Mouse (Mus musculus): ENCODE results near the gene Stat3. TPM values are rescaled to one million over a fixed set of nuclear protein-coding genes. Genes with fewer than 3 reads are reported as not detected.

Stat3 gene
- polyA plus RNA-seq, 1 experiment from 2014 or later: 66.9 TPM

DNA sequence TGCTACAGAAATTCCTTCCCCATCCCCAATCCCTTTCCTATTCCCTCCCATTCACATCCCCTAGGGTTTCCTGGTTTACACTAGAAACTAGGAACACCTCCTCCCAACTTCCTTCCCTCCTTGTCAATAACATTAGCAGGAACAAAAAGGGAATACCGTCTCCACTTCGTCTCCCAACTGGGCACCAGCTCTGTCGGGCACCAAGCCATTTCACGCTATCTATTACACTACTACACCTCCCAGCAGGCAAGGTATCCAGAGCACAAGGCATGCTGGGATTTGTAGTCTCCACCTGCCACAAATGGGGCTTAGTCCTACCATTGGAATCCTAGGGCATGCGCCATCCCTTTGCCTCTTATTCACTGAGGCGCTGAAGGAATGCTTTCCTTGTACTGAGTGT lies 21.2 kb upstream of the Stat3 start:
- H3K36me3 ChIP-seq: no peaks in the 10 kb centered on the region
- peaks cover 40% of the 10 kb centered on the region for H3K27me3 ChIP-seq (replicated peaks)
- no peak overlapping the region for H3K27ac ChIP-seq
- H3K4me2 ChIP-seq (replicated peaks): peak overlapping the region; percentile 38
- no peaks in the 10 kb centered on the region for H3K9me3 ChIP-seq
- no peak overlapping the region for H3K4me3 ChIP-seq
- 0 out of 2 replicates have a peak, but pooled peaks have one; percentile 65 for ATAC-seq (ENCODE audit: low FRiP score, low read depth)
- H3K4me1 ChIP-seq: peaks cover 11% of the 10 kb centered on the region
- 9% methylated on average over 6 of the region's 6 CpGs for WGBS
- H3K9ac ChIP-seq: no peak overlapping the region

DNA sequence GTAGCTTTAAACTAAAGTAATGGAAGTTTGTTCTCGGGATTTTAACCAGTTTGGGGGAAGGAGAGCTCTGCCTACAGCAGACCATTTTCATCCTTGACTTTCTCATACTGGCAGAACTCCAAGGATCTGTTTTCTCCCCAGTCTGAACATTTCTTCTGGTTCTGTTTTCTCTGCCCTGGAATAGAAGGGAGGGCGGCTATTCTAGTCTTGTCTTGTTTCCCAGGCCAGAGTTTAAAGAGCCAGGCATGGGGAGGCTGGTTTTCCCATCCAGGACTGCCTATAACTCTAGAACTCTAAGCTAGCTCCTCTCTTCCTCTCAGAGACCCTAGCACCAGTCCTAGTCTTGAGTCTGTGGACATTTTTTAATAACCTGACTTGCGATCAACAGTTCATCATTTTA lies 20.5 kb upstream of the Stat3 start:
- peaks cover 33% of the 10 kb centered on the region for H3K27me3 ChIP-seq (replicated peaks)
- no peak overlapping the region for H3K4me3 ChIP-seq
- H3K9ac ChIP-seq: no peak overlapping the region
- no peaks in the 10 kb centered on the region for H3K9me3 ChIP-seq
- ATAC-seq (ENCODE audit: low FRiP score, low read depth): no peak
- 33% methylated on average over 3 of the region's 3 CpGs for WGBS
- H3K4me1 ChIP-seq: peaks cover 11% of the 10 kb centered on the region
- no peaks in the 10 kb centered on the region for H3K36me3 ChIP-seq
- no peak overlapping the region for H3K27ac ChIP-seq
- no peak overlapping the region for H3K4me2 ChIP-seq (replicated peaks)

DNA sequence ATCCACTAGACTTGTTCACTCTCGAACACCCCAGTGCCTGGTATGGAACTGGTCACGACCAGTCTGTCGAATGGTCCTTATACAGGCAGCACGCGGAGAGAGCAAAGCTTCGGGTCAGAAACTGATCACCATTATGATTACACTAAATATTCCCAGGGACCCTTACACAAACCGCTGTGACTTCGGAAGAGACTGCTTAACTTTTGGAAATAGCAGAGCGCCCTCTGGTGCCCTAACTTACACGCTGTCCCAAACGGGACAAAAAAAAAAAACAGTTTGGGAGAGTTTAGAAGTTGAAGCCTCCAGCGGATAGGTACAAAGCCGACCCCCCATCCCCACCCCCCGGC lies 20.1 kb upstream of the Stat3 start:
- WGBS: 4% methylated on average over 14 of the region's 14 CpGs
- no peak overlapping the region for H3K4me3 ChIP-seq
- no peak for ATAC-seq (ENCODE audit: low FRiP score, low read depth)

DNA sequence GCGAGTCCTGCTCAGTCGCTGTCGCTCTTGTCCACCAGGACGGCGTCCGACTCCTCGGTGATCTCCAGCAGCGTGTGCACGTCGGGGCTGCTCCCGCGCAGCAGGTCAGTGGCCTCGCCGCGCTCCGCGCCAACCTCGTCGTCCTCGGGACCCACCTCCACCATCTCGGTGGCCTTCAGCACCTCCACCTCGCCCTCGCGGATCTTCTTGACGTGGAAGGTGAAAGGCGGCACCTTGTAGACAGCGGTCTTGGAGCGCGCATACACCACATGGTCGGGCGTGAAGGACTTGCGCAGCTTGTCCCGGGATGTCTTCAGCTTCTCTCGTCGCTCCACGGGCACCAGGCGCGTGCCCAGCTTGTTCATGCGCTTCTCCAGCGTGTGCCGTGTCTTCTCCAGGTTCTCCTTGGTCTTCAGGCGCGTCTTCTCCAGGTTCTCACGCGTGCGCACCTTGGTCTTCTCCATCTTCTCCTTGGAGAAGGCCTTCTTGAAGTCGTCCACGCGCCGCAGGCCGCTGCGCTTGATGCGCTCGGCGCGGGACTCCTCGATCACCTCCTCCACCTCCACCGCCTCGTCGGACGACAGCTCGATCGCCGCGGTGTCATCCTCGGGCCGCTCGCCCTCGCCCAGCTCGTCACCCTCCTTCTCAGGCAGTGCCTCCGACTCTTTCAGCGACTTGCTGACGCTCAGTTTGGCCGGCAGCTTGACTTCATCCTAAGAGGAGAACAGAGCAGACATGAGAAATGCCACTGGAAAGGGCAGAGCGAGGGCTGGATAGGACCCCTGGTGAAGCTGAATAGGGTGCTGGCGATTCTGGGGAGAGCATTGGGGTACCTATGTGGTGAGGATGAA lies 19.5 kb upstream of the Stat3 start:
- peaks cover 29% of the 10 kb centered on the region for H3K27me3 ChIP-seq (replicated peaks)
- WGBS: 8% methylated on average over 76 of the region's 76 CpGs
- H3K9me3 ChIP-seq: no peaks in the 10 kb centered on the region
- ATAC-seq (ENCODE audit: low FRiP score, low read depth): no peak
- H3K9ac ChIP-seq: no peak overlapping the region
- no peak overlapping the region for H3K27ac ChIP-seq
- H3K4me1 ChIP-seq: peaks cover 11% of the 10 kb centered on the region
- H3K4me3 ChIP-seq: peak overlapping the region; percentile 10; the same call in 1 of the 2 replicates
- H3K36me3 ChIP-seq: no peaks in the 10 kb centered on the region
- H3K4me2 ChIP-seq (replicated peaks): peak overlapping the region; percentile 48

More for the DNA sequence above, 20.1 kb upstream of the Stat3 start:
- Histone ChIP-seq H3K9me3 (no peaks in the 10 kb centered on the region), H3K4me2 (replicated peaks) (peak overlapping the region; percentile 48), H3K27ac (no peak overlapping the region), H3K27me3 (replicated peaks) (peaks cover 33% of the 10 kb centered on the region), H3K36me3 (no peaks in the 10 kb centered on the region), H3K4me1 (peaks cover 11% of the 10 kb centered on the region), H3K9ac (no peak overlapping the region)

DNA sequence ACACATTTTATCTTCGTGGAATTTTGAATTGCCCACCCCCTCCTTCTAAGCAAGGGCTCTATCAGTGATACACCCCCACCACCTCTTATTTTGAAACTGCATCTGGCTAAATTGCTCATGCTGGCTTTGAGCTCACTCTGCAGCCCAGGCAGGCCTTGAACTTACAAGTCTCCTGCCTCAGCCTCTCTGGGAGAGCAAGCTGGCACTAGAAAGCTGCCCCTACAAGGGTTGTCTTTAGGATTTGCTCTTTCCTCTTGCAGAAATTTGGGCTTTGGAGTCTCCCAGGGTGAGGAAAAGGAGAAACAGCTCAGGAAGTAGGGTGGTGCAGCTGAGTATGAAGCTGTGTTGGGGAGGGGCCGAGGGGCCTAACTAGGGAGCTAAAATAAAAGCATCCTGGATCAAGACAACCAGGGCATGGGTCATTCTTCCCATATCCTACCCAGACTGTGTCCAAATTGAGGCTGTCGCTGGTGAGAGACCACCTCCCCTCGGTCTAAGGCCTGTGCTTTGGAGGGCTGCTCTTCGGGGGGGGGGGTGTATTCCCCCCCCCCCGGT lies 18.7 kb upstream of the Stat3 start:
- no peaks in the 10 kb centered on the region for H3K9me3 ChIP-seq
- H3K4me3 ChIP-seq: no peak overlapping the region
- WGBS: 38% methylated on average over 6 of the region's 6 CpGs
- no peak for ATAC-seq (ENCODE audit: low FRiP score, low read depth)
- no peak overlapping the region for H3K27ac ChIP-seq
- H3K4me1 ChIP-seq: peaks cover 11% of the 10 kb centered on the region
- no peak overlapping the region for H3K9ac ChIP-seq
- no peak overlapping the region for H3K4me2 ChIP-seq (replicated peaks)
- H3K36me3 ChIP-seq: no peaks in the 10 kb centered on the region
- H3K27me3 ChIP-seq (replicated peaks): peaks cover 26% of the 10 kb centered on the region

DNA sequence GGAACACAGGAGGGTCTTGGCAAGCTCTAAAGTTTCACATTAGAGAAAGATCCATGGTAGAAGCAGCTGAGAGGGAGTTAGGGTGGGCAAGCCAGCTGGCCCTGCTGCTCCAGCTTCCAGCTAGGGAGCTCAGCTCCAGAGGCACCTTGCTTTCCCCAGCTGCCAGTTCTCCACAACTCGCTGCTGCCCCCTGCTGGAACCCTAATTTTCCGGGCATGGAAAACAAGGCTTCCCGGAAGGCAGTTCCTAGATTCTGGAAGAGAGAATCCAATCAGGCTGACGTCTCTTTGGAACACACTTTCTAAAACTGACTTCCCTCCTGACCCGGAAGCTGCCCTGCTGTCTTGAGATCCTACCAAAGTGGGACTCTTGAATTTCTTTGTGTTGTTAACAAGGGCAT lies 17.9 kb upstream of the Stat3 start:
- H3K27ac ChIP-seq: no peak overlapping the region
- H3K4me3 ChIP-seq: no peak overlapping the region
- H3K4me2 ChIP-seq (replicated peaks): no peak overlapping the region
- 6% methylated on average over 5 of the region's 5 CpGs for WGBS
- no peak overlapping the region for H3K9ac ChIP-seq
- H3K4me1 ChIP-seq: peaks cover 12% of the 10 kb centered on the region
- H3K9me3 ChIP-seq: no peaks in the 10 kb centered on the region
- 0 out of 2 replicates have a peak, but pooled peaks have one; percentile 37 for ATAC-seq (ENCODE audit: low FRiP score, low read depth)
- peaks cover 26% of the 10 kb centered on the region for H3K27me3 ChIP-seq (replicated peaks)
- H3K36me3 ChIP-seq: no peaks in the 10 kb centered on the region

DNA sequence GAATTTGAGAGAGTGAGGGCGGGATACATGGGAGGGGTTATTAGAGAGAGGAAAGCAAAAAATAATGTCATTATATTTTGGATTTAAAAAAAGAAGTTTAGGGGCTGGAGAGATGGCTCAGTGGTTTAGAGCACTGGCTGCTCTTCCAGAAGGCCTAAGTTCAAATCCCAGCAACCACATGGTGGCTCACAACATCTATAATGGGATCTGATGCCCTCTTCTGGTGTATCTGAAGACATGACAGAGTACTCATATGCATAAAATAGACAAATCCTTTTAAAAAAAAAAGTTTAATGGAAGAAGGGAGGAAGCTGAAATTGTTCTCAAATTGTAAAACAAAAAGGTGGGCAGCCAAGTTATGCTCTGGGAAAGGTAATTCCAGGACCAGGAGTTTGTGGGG lies 10.2 kb upstream of the Stat3 start:
- H3K9me3 ChIP-seq: no peaks in the 10 kb centered on the region
- no peaks in the 10 kb centered on the region for H3K27me3 ChIP-seq (replicated peaks)
- no peak overlapping the region for H3K4me2 ChIP-seq (replicated peaks)
- H3K27ac ChIP-seq: no peak overlapping the region
- WGBS: 97% methylated on average over 1 of the region's 1 CpGs
- H3K4me3 ChIP-seq: no peak overlapping the region
- peaks cover 8% of the 10 kb centered on the region; the same call in 1 of the 2 replicates for H3K4me1 ChIP-seq
- H3K9ac ChIP-seq: no peak overlapping the region
- no peak for ATAC-seq (ENCODE audit: low FRiP score, low read depth)
- H3K36me3 ChIP-seq: no peaks in the 10 kb centered on the region

DNA sequence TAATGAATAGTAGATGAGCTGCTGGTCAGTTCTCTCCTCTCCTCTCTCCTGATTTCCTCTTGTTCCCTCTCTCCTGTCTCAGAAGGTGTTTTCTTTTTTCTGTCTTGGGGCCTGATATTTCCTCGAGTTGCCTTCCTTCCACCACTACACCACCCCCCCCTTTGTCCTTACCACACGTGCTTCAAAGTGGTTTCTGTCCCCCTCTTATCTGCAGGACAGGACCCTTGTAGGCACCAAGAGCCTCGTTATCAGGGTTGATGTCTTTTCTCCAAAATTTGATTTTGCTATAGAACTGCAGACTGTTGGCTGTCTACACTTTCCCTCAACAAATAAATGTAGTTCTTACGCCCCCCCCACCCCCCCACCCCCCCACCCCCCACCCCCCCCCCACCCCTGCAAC lies 9.0 kb upstream of the Stat3 start:
- H3K27me3 ChIP-seq (replicated peaks): no peaks in the 10 kb centered on the region
- H3K36me3 ChIP-seq: no peaks in the 10 kb centered on the region
- no peak overlapping the region for H3K27ac ChIP-seq
- 64% methylated on average over 4 of the region's 4 CpGs for WGBS
- H3K4me1 ChIP-seq: peaks cover 8% of the 10 kb centered on the region; the same call in 1 of the 2 replicates
- no peaks in the 10 kb centered on the region for H3K9me3 ChIP-seq
- no peak overlapping the region for H3K9ac ChIP-seq
- no peak for ATAC-seq (ENCODE audit: low FRiP score, low read depth)
- no peak overlapping the region for H3K4me3 ChIP-seq
- H3K4me2 ChIP-seq (replicated peaks): no peak overlapping the region

DNA sequence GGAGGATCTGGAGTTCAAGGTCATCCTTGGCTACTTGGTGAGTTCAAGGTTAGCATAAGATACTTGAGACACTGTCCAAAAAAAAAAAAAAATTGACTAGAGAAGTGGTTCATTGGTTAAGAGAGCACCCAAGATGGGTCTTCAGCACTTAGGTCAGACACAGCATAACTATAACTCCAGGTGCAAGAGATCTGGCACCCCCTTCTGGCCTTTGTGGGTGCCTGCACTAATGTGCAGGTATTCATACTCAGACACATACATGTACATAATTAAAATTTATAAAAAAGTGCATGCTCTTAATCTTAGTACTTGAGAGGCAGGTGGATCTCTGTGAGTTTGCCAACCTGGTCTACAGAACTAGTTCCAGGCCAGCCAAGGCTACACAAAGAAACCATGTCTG lies 8.2 kb upstream of the Stat3 start:
- Histone ChIP-seq H3K27ac (no peak overlapping the region), H3K36me3 (no peaks in the 10 kb centered on the region), H3K4me2 (replicated peaks) (no peak overlapping the region), H3K9ac (no peak overlapping the region), H3K9me3 (no peaks in the 10 kb centered on the region), H3K4me1 (peaks cover 8% of the 10 kb centered on the region; the same call in 1 of the 2 replicates), H3K4me3 (no peak overlapping the region), H3K27me3 (replicated peaks) (no peaks in the 10 kb centered on the region)
- ATAC-seq (ENCODE audit: low FRiP score, low read depth): no peak

DNA sequence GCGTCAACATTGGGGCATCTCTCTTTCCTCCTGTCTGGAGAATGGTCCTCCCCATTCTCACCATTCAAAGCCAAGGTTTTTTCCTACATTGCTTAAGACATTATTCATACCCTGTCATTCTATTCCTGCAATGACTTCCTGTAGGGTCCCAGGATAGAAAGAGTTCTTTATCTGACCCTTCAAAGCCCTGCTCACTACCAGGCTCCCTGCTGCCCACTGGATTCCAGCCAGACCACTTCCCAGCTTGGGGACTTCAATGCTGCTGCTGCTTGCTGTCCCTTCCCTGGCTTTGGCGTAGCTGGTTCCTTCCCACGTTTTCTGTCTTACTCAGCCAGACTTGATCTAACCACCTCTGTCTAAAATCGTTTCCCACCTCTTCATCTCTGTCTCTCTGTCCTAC lies 7.5 kb upstream of the Stat3 start:
- H3K27me3 ChIP-seq (replicated peaks): no peaks in the 10 kb centered on the region
- no peak for ATAC-seq (ENCODE audit: low FRiP score, low read depth)
- 47% methylated on average over 4 of the region's 4 CpGs for WGBS
- H3K27ac ChIP-seq: no peak overlapping the region
- H3K4me2 ChIP-seq (replicated peaks): no peak overlapping the region
- no peak overlapping the region for H3K9ac ChIP-seq
- no peaks in the 10 kb centered on the region for H3K36me3 ChIP-seq
- H3K4me3 ChIP-seq: no peak overlapping the region
- H3K9me3 ChIP-seq: no peaks in the 10 kb centered on the region
- peaks cover 3% of the 10 kb centered on the region; the same call in 1 of the 2 replicates for H3K4me1 ChIP-seq

DNA sequence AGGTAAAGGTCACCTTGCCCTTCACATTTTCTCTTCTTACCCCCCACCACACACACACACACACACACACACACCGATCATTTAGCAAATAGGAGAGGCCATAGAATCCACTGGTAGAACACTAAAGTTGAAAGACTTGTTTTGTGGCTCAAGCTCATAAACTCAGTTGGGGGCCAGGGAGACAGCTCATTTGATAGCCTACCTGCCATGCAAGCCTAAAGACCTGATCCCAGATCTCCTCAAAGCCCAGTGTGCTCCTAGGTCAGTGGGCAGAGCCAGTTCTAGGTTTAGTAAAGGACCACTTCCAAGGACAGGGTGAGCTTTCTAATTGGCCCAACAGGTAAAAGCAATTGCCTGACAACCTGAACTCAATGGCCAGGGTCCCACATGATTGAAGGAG lies 3.0 kb upstream of the Stat3 start:
- Histone ChIP-seq H3K4me1 (peaks cover 11% of the 10 kb centered on the region; the same call in 1 of the 2 replicates), H3K27me3 (replicated peaks) (no peaks in the 10 kb centered on the region), H3K4me3 (no peak overlapping the region), H3K27ac (no peak overlapping the region), H3K9me3 (no peaks in the 10 kb centered on the region), H3K4me2 (replicated peaks) (no peak overlapping the region), H3K9ac (no peak overlapping the region), H3K36me3 (no peaks in the 10 kb centered on the region)
- WGBS: 52% methylated on average over 1 of the region's 1 CpGs
- ATAC-seq (ENCODE audit: low FRiP score, low read depth): no peak

DNA sequence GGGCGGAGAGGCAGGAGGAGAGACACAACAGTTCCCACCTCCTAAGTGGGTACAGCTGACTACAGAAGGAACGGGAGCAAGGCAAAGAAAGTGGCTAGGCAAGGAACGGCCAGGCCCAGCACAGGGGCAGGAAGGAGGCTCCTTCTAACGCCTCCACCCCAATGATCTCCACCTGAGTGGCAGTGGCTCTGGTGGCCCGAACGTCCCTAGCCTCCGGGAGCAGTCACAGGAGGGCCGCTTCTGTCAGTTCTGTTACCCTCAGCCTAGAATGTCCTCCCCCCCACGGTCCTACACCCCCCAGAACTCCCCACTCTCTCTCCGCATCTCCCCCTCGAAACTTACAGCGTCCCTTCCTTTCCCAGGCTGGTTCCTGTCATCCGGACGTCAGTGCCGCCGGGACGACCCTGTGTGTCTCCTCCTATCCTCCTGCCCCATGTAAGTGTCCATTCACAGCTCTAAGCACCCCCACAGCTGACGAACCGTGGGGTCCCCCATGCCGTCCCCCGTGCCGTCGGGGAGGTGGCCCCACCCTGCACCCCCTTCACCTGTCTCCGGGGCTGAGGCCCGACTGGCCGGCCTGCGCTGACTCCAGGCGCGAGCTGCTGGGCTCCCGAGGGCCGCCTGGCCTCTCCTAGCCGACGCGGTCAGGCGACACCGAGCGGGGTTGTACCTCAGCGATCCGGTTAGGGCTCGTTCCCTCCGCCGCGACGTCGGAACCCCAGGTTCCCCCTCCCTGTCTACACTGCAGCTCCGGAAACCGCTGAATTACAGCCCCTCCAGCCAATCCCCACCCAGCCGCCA lies 429 bp downstream of the Stat3 start:
- 1% methylated on average over 47 of the region's 48 CpGs for WGBS
- Histone ChIP-seq H3K4me2 (replicated peaks) (peak overlapping the region; percentile 71), H3K27me3 (replicated peaks) (no peaks in the 10 kb centered on the region), H3K4me1 (peaks cover 11% of the 10 kb centered on the region; the same call in 1 of the 2 replicates), H3K9ac (peak overlapping the region; percentile 87), H3K9me3 (no peaks in the 10 kb centered on the region), H3K27ac (peak overlapping the region; percentile 79; the same call in 1 of the 2 replicates), H3K4me3 (peak overlapping the region; percentile 88), H3K36me3 (no peaks in the 10 kb centered on the region)
- ATAC-seq (ENCODE audit: low FRiP score, low read depth): peak; percentile 30
